Mouse (Mus musculus): ENCODE data around the gene Clic6.

The Clic6 gene

DNA sequence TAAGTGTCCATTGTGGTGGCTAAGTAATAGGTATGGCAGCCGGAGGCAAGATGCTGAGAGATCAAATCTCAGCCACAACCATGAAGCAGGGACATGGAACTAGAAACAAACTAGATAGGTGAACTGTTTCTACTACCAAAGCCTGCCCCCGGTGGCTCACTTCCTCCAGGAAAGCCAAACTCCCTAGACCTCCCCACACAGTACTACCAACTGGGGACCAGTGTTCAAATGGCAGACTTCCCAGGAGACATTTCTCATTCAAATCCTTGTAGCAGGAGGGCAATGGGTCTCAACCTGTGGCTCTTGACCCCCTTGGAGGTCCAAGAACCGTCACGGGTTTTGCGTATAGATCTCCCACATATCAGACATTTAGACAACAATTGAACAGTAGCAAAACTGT, 18.5 kb upstream of the Clic6 start:
- in situ Hi-C loops (cut with MboI, MseI) = loop anchor here (10.0 kb wide), 1 partner anchor 162 kb away; the partner anchor contains the start of gene Smim11

GRCm38 (mm10) chr16:92468459-92468858, 17.1 kb upstream of the Clic6 start:
- in situ Hi-C loops (cut with MboI, MseI) = loop anchor here (10.0 kb wide), 1 partner anchor 164 kb away; the partner anchor contains the start of gene Smim11

GRCm38 (mm10) chr16:92470706-92471105, 14.8 kb upstream of the Clic6 start, which contains the start of gene Rcan1:
TSS of gene Rcan1 (minus strand) at chr16:92470867.
- in situ Hi-C loops (cut with MboI, MseI) = no loop called here

GRCm38 (mm10) chr16:92472898-92473297, 12.6 kb upstream of the Clic6 start:
- in situ Hi-C loops (cut with MboI, MseI) = no loop called here

- in situ Hi-C loops (cut with MboI, MseI) = no loop called here
Observed at GRCm38 (mm10) chr16:92475093-92475860, 10.3 kb upstream of the Clic6 start.

DNA sequence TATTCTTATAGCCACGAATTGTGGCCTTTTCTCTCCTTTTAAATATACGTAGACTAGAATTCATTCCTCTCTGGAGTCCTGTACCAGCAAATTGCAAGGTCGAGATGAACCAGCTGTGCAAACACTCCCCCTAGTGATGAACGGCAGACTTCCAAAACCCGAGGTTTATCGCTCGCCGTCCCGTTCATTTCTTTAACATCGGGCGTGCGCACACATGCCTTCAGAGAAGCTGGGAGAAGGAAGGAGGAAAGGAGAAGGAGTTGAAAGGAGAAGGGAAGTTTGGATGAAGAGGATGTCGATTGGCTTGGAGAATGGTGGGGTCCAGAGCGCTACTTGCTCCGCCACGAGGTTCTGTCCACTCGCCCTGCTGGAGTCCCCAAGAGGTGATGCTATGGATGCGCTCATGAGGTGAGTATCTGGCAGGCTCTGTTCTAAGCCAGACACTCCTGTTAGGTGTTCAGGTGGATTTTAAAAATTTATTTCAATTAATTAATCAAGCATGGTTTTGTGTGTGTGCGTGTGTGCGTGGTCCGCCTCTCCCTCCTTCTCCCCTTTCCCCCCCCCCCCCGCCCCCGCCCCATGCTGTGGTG, 6.9 kb upstream of the Clic6 start:
- in situ Hi-C loops (cut with MboI, MseI) = no loop called here

- in situ Hi-C loops (cut with MboI, MseI) = no loop called here
Observed at GRCm38 (mm10) chr16:92487086-92487485, 1.6 kb downstream of the Clic6 start.

- in situ Hi-C loops (cut with MboI, MseI) = no loop called here
Observed at GRCm38 (mm10) chr16:92487489-92487888, 2.0 kb downstream of the Clic6 start.

DNA sequence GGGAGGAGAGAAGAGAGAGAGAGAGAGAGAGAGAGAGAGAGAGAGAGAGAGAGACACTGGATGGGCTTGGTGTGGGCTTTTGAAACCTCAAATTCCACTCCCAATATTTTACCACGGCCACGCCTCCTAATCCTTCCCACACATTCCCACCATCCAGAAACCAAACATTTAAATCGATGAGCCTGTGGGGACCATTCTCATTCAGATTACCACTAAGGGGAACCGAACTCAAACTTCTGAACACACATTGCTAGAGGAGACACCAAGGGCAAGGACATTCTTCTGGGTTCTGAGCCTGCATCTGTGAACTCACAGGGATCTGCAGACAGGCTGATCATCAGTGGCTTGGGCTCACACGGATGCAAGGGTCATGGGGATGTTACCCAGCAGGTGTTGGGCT, 2.9 kb downstream of the Clic6 start:
- in situ Hi-C loops (cut with MboI, MseI) = no loop called here

- in situ Hi-C loops (cut with MboI, MseI) = no loop called here
Observed at GRCm38 (mm10) chr16:92489356-92489755, 3.8 kb downstream of the Clic6 start.

DNA sequence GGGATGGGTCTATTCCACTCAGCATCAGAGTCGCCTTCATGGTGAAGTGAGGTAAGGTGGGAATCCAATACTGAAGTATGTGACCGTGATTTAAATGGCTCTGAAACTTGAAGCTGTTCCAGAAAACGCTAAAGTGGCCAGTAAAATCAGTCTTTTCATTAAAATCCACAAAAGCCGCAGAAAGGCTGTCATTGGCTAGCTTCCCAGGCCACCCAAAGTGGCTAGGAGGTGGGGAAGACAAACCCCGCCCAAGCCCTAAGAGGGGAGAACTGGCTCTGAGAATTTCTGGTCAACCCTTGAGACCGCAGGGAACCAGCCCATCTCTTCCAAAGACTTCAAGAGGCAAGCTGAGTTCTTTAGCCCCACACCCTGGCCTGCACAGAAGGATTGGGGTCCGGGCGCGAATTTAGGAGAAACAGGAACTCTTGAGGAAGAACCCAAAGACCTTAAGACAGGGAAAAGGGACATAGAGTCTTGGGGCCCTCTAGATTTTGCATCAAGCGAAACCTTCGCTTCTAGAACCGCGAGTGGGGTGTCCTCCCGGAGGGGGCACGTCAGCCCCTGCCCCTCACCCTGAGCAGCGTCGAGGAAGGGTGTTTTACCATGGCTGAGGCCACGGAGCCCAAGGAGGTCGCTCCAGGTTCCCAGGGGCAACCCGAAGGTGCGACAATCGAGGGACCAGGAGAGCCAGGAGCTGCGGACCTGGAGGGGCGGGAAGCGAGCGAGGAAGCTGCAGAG, 12.5 kb downstream of the Clic6 start:
- in situ Hi-C loops (cut with MboI, MseI) = no loop called here

- in situ Hi-C loops (cut with MboI, MseI) = no loop called here
Observed at GRCm38 (mm10) chr16:92498589-92498981, 13.0 kb downstream of the Clic6 start.

GRCm38 (mm10) chr16:92499324-92499723, 13.8 kb downstream of the Clic6 start:
- in situ Hi-C loops (cut with MboI, MseI) = no loop called here

DNA sequence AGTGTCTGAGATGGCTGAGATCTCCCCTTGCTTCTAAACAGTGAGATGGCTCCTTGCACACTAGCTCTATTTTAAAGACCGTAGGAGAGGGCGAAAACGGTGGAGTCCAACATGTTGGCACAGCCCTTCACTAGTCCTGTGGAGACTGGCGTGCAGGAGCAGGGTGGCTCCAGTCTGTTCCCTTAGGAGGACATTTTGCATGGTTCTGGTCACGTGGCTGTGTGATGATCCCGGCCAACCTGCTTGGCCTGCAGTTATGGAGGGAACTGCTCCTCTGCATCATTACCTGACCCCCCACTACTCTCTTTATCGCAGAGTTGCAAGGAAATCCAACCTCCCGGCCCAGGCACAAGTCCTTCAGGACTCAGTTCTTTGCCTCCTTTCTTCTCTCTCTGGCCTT, 15.0 kb downstream of the Clic6 start:
- in situ Hi-C loops (cut with MboI, MseI) = no loop called here

GRCm38 (mm10) chr16:92503105-92503504, 17.6 kb downstream of the Clic6 start:
- in situ Hi-C loops (cut with MboI, MseI) = no loop called here

GRCm38 (mm10) chr16:92507573-92507972, 22.0 kb downstream of the Clic6 start:
- in situ Hi-C loops (cut with MboI, MseI) = no loop called here

- in situ Hi-C loops (cut with MboI, MseI) = no loop called here
Observed at GRCm38 (mm10) chr16:92510835-92511772, 25.6 kb downstream of the Clic6 start.

- in situ Hi-C loops (cut with MboI, MseI) = no loop called here
Observed at GRCm38 (mm10) chr16:92511773-92512391, 26.3 kb downstream of the Clic6 start.

DNA sequence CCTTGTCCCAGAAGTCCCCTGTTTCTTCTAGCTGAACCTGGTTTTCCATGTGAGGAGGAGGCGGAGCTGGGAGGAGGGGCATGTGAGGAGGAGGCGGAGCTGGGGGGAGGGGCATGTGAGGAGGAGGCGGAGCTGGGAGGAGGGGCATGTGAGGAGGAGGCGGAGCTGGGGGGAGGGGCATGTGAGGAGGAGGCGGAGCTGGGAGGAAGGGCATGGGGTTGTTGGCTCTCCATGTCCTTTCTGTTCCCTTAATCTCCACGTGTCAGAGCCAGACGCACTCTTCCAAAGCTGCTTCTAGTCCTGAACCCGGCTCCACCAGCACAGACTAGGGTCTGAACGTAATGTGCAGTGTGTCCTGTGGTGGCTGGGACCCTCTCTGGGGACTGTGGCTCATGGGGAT, 29.4 kb downstream of the Clic6 start:
- in situ Hi-C loops (cut with MboI, MseI) = loop anchor here (5.0 kb wide), 1 partner anchor 937 kb away; no protein-coding TSS in a partner anchor

- in situ Hi-C loops (cut with MboI, MseI) = loop anchor here (5.0 kb wide), 1 partner anchor 936 kb away; no protein-coding TSS in a partner anchor
Observed at GRCm38 (mm10) chr16:92516139-92516538, 30.6 kb downstream of the Clic6 start.

DNA sequence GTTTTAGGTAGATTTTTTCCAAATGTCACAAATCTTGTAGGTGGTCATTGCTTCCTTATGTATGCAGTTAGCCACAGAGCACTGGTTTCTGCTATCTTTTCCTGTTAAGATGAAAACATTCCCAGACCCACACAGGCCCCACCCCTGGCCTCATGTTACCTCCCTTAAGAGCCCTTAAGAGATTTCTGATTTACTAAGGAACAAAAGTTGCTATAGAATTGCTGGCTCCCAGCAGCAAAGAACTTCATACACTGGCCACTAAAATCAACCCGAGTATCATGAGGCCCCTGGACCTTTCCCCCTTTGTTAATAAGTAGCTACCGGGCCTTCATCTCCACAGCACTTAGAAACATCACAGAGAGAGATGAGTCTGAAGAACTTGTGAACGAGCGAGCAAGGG, 33.2 kb downstream of the Clic6 start:
- in situ Hi-C loops (cut with MboI, MseI) = loop anchor here (5.0 kb wide), 1 partner anchor 934 kb away; no protein-coding TSS in a partner anchor

All from T-helper 1 cell (primary cell).